Mouse (Mus musculus) kidney, postnatal 14 days (tissue): ENCODE measurements around the gene Kpna4.
"Not testable (repeated sequence)": the region's sequence is repeated elsewhere in the genome, so short reads cannot be mapped to it uniquely, and the experiment has no call there.

Experiments used
- DNase-seq: peaks from one replicate; pipeline ENCODE4 v3.0.0; 2022; ENCODE audit warnings: mixed read lengths

Gene Kpna4

DNA sequence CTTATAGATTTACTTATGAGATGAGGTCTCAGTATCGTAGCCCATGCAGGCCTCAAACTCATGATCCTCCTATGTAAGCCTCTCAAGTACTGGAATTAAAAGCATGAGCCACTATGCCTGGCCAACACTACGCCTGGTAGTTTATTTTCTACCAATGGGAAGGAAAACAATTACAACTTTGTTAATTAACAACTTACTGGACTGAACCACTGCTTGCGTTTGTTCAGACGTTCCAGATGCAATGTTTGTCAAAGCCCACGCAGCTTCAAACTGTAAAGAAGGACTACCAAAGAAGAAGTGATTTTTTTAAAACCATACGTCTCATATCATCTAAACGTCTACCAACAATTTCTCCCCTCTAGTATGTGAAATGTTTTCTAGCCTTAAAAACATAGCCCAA is 32.5 kb downstream of the Kpna4 start:
- DNase-seq: no peak

DNA sequence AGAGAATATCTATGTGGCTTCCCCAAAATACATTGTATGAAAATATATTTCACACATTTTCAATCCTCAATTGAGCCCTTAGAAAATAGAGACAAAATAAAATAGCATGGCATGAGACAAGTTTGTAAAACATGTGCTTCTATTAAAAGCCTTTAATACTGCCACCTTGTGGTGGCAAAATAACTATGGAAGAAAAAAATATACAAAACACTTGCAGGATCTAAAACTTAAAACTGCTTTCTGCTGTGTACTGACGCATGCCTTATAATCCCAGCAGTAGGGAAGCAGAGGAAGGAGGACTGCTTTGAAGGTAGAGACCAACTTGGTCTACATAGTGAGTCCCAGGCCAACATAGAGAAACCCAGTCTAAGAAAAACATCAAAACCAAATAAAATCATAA is 62.9 kb downstream of the Kpna4 start:
- DNase-seq: peak; percentile 2

- no peak for DNase-seq
Observed at GRCm38 (mm10) chr3:69062764-69063163, 64.1 kb downstream of the Kpna4 start.

- no peak for DNase-seq
Observed at GRCm38 (mm10) chr3:69060672-69061071, 66.2 kb downstream of the Kpna4 start.

DNA sequence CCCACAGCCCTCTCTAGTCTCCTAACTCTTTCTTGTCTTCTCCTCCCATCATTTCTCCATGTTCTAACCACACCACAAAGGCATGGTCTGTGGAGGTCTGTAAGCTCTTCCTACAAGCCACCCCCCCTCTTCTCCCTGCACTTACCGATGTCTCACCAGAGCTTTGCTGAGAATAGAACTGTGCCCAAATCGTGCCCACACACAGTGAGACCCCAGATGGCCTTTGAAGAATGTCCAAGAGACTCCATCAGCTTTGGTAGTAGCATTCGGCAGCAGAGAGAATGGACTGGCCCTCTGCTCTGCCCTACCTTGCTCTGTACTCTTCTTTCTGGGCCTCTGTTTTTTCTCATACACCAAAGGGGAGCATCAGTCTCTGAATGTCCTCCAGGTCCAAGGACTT is 71.0 kb downstream of the Kpna4 start:
- no peak for DNase-seq

- no peak for DNase-seq
Observed at GRCm38 (mm10) chr3:69054760-69055432, 72.0 kb downstream of the Kpna4 start.

DNA sequence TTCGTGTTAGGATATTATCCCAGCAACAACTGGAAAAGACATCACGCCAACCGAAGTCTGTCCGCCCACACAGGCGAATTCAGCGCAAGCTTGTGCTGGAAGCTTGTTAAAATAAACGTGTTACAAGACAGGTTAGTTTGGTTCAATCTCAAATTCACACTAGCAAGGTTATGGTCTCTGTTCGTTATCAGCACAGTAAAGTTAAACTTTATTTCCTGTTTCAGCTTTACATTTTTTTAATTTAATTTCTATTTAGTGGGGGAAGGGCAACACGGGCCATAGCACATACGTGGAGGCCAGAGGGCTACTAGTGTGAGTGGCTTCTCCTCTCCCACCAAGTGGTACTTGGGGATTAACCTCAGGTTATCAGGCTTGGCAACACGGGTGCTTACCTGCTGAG is 75.0 kb downstream of the Kpna4 start:
- no peak for DNase-seq

DNA sequence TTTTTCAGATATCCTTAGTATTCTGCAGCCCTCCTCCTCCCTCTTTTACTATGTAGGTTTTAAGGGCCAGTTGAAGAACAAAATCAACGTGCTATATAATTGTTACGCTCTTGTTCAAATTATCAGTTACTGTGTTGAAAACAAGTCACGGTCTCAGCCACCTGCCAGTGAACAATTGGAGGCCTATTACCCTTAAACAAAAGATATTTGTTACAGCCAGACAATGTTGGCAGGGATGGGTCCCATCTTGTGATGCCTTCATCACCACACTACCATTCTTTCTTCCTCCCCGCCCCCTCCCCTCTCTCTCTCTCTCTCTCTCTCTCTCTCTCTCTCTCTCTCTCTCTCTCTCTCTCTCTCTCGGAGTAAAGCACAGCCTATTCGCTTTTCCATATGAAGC is 77.9 kb downstream of the Kpna4 start:
- DNase-seq: no peak

DNA sequence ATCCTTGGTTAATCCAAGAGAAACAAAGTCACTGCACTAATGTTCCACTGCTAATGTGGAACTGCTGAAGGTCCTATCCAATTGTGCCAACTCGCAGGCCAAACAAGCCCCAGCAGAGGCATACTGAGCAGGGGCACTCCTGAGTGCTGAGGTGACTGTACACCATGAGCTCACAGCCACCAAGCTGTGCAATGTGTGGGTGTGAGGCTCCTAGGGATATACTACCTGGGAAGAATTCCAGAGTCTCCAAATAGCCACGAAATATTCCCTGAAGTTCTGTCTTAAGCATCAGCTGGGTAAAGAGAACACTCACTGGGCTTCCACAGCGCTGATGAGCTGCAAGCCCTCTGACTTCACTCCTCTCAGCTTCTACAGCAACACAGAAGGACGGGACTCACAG is 79.2 kb downstream of the Kpna4 start:
- DNase-seq: no peak

DNA sequence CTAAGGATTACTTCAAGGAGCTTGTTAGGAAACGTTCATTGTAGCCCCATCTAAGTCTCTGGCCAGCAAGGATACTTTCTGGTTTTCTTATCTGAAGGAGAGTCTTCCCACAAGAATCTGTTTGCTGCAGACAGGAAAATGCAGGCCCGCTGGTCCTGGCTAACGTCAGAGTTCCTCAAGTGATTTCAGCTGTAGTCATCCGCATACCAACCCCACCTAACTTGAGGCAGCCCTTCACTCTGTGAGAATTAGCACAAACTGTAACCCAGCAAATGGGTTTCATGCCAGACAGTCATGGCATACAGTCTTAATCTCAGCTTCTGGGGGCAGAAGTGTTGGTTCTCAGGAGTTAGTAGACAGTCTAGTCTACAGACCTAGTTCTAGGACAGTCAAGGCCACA is 80.4 kb downstream of the Kpna4 start:
- DNase-seq: no peak

- DNase-seq: no peak
Observed at GRCm38 (mm10) chr3:69045750-69046149, 81.2 kb downstream of the Kpna4 start.

DNA sequence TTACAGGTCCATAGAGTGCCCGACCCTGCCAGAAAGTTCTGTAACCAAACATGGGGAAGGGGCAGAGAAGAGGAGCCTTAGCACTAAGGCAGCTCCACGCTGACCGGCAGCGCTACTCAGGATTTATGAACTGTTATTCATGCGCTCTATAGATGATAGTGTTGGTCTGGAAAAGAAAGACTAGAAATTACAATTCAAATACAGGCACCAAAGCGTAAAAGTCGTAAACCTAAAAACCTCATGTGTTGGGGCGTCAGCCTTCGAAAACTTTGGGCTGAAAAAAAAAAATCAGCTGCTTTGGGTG is 81.6 kb downstream of the Kpna4 start:
- DNase-seq: no peak

DNA sequence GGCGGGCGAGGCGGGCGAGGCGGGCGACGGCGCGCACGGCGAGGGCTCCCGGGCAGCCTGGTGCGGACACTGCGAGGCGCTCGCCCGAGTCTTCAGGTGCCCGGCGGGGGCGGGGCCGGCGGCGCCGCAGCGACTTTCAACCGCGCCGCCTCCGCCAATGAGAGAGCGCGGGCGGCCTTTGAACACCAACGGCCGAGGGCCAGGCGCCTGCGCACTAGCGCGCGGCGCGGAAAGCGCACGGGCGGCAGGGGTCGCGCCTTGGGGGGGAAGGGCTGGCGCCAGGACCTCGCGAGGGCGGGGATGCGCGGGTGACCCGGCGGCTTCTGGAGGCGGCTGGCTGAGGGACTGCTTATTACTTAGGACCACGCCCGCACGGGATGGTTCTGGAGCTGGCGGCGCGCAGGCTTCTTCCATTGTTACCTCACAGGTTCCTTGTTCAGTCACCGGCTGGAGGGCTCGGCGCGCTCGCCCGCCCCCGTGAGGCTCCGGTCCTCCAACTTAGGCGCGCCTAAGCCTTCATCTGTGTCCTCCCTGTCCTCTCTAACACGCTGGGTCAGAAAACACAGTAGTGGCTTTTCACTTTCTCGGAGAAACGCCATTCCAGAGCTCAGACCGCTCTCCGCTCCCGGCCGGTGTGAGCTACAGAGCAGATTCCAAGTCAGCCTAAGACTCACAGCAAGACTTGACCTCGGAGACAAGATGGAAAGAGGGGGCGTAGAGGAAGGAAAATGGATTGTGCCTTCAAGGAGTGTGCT is 82.1 kb downstream of the Kpna4 start, which contains the start of gene Trim59:
Trim59 (minus strand) TSS at position 111 of the 755 bp plus-strand sequence.
- DNase-seq: peak; percentile 97

GRCm38 (mm10) chr3:69044167-69044591 is 82.7 kb downstream of the Kpna4 start:
- no peak for DNase-seq

GRCm38 (mm10) chr3:69041298-69041697 is 85.6 kb downstream of the Kpna4 start:
- DNase-seq: no peak

GRCm38 (mm10) chr3:69040105-69040504 is 86.8 kb downstream of the Kpna4 start:
- no peak for DNase-seq

GRCm38 (mm10) chr3:69026133-69026783 is 100.7 kb downstream of the Kpna4 start:
- DNase-seq: no peak

- no peak for DNase-seq
Observed at GRCm38 (mm10) chr3:69020764-69021163, 106.1 kb downstream of the Kpna4 start.

GRCm38 (mm10) chr3:69020285-69020684 is 106.6 kb downstream of the Kpna4 start:
- no peak for DNase-seq

DNA sequence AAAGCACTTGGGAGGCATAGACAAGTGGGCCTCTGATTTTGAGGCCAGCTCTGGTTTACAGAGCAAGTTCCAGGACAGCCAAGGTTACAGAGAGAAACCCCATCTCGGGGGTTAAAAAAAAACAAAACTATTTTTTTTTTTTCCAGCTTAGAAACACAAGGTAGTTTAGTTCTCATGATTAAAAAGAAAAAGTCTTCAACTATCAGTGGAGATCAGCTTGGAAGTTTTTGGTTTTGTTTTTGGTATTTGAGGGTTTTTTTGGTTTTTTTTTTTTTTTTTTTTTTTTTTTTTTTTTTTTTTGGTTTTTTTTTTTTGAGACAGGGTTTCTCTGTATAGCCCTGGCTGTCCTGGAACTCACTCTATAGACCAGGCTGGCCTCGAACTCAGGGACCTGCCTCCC is 108.3 kb downstream of the Kpna4 start:
- not testable (repeated sequence) for DNase-seq

- no peak for DNase-seq
Observed at GRCm38 (mm10) chr3:69017181-69017580, 109.7 kb downstream of the Kpna4 start.
